Mouse (Mus musculus): ENCODE measurements at regions not wholly inside any gene's neighbourhood (a gene's known extent, or its start where the extent isn't known, plus 50 kb on each side); places are given as distances from the start of the nearest gene placed in this dataset.

GRCm38 (mm10) chr13:111921142-111922035 is 112.6 kb upstream of the Map3k1 start:
- no peak overlapping the region for H3K4me3 ChIP-seq (ENCODE audit: extremely low read depth, insufficient read depth, insufficient read length)
- H3K27ac ChIP-seq (ENCODE audit: insufficient read depth, low read length): no peak overlapping the region
- H3K27me3 ChIP-seq (ENCODE audit: control insufficient read depth, insufficient read depth, low read length): no peaks in the 10 kb centered on the region
- WGBS: 60% methylated on average over 5 of the region's 5 CpGs
- no peak for TF ChIP-seq CTCF (IDR thresholded peaks at IDR 0.05; ENCODE audit: extremely low read depth, insufficient read depth, insufficient read length, insufficient replicate concordance)
- TF ChIP-seq POLR2A (IDR thresholded peaks at IDR 0.05; ENCODE audit: low read depth, low read length): no peak
- H3K36me3 ChIP-seq (ENCODE audit: control insufficient read depth, insufficient read depth, low read length): no peaks in the 10 kb centered on the region
- no peak for DNase-seq (ENCODE audit: low read depth in 1 of 2, low spot score in 2 of 2)
- peaks cover 9% of the 10 kb centered on the region; the same call in 1 of the 2 replicates for H3K4me1 ChIP-seq (ENCODE audit: control insufficient read depth, insufficient read depth, insufficient read length)

- TF ChIP-seq POLR2A (IDR thresholded peaks at IDR 0.05; ENCODE audit: low read depth, low read length): no peak
- TF ChIP-seq CTCF (IDR thresholded peaks at IDR 0.05; ENCODE audit: extremely low read depth, insufficient read depth, insufficient read length, insufficient replicate concordance): no peak
- WGBS: 95% methylated on average over 7 of the region's 7 CpGs
- no peak overlapping the region for H3K27ac ChIP-seq (ENCODE audit: insufficient read depth, low read length)
Measured at GRCm38 (mm10) chr13:111925349-111925748, 116.6 kb upstream of the Map3k1 start.

DNA sequence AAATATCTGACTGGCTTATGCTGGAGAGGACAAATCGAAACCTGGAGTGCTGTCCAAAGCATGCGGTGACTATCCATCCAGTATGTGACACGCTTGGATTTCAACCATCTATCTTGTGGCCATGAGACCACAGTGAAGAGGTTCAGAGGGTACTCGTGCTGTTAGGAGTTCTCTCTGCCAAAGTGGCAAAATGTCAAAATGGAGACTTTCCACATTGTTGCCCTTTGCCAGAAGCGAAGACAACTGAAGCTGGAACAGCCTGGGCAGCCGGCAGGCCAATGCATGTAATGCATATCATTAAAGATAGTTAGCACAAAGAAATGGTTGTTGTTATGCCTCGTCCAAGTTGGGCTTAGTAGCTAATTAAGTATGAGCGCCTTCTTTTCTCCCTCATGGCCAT is 118.0 kb upstream of the Map3k1 start:
- no peak for DNase-seq (ENCODE audit: low read depth in 1 of 2, low spot score in 2 of 2)
- no peak overlapping the region for H3K4me3 ChIP-seq (ENCODE audit: extremely low read depth, insufficient read depth, insufficient read length)
- no peaks in the 10 kb centered on the region for H3K36me3 ChIP-seq (ENCODE audit: control insufficient read depth, insufficient read depth, low read length)
- WGBS: 94% methylated on average over 8 of the region's 8 CpGs
- no peak for TF ChIP-seq CTCF (IDR thresholded peaks at IDR 0.05; ENCODE audit: extremely low read depth, insufficient read depth, insufficient read length, insufficient replicate concordance)
- H3K27ac ChIP-seq (ENCODE audit: insufficient read depth, low read length): no peak overlapping the region
- H3K4me1 ChIP-seq (ENCODE audit: control insufficient read depth, insufficient read depth, insufficient read length): peaks cover 13% of the 10 kb centered on the region
- no peaks in the 10 kb centered on the region for H3K27me3 ChIP-seq (ENCODE audit: control insufficient read depth, insufficient read depth, low read length)

More at GRCm38 (mm10) chr13:111925349-111925748, 116.6 kb upstream of the Map3k1 start:
- Histone ChIP-seq H3K4me3 (ENCODE audit: extremely low read depth, insufficient read depth, insufficient read length) (no peak overlapping the region), H3K4me1 (ENCODE audit: control insufficient read depth, insufficient read depth, insufficient read length) (peaks cover 14% of the 10 kb centered on the region), H3K27me3 (ENCODE audit: control insufficient read depth, insufficient read depth, low read length) (no peaks in the 10 kb centered on the region), H3K36me3 (ENCODE audit: control insufficient read depth, insufficient read depth, low read length) (no peaks in the 10 kb centered on the region)
- no peak for DNase-seq (ENCODE audit: low read depth in 1 of 2, low spot score in 2 of 2)

GRCm38 (mm10) chr13:111927489-111927888 is 118.7 kb upstream of the Map3k1 start:
- Histone ChIP-seq H3K4me3 (ENCODE audit: extremely low read depth, insufficient read depth, insufficient read length) (no peak overlapping the region), H3K27ac (ENCODE audit: insufficient read depth, low read length) (no peak overlapping the region), H3K4me1 (ENCODE audit: control insufficient read depth, insufficient read depth, insufficient read length) (peaks cover 12% of the 10 kb centered on the region), H3K27me3 (ENCODE audit: control insufficient read depth, insufficient read depth, low read length) (no peaks in the 10 kb centered on the region), H3K36me3 (ENCODE audit: control insufficient read depth, insufficient read depth, low read length) (no peaks in the 10 kb centered on the region)
- TF ChIP-seq CTCF (IDR thresholded peaks at IDR 0.05; ENCODE audit: extremely low read depth, insufficient read depth, insufficient read length, insufficient replicate concordance): no peak
- TF ChIP-seq POLR2A (IDR thresholded peaks at IDR 0.05; ENCODE audit: low read depth, low read length): no peak
- DNase-seq (ENCODE audit: low read depth in 1 of 2, low spot score in 2 of 2): no peak
- 92% methylated on average over 3 of the region's 3 CpGs for WGBS

DNA sequence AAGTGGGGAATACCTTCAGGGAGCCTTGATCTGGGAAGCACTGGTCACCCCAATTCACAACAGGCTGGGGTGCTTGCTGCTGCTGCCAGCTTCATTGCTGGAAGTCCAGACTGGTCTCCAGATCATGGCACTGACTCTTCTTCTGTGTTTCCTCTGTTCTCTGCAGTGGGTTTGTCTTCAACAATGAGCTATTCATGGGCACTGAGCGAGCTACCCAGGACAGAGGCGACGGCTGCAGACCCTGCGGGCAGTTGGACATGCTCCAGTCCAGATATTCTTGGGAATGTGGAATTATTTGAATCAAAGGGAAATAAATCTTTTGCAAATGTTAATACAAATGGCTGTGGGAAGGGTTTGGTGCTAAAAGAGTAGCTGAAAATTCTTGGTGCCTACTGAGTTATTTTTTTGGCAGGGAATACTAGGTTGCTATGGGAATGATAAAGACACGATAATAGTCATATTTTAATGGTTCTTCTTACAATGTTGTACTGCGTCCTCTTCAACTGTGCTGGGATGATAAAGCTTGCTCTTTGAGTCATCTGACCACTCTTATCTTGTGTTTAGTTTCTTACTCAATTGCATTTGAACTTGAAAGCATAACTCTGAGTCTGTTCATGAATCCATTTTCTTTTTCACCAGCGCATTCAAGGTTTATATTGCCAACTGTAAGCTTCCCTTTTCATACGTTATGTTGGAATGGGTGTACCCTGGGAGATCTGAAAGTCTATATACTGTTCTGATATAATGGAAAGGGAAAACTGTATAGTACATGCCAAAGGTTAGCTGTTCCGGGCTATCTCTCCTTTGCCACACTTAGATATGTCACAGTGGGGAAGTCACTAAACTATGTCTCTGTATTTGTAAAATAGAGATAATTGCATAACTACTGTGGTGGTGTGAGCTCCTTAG is 120.1 kb upstream of the Map3k1 start:
- Histone ChIP-seq H3K4me1 (ENCODE audit: control insufficient read depth, insufficient read depth, insufficient read length) (peaks cover 12% of the 10 kb centered on the region), H3K4me3 (ENCODE audit: extremely low read depth, insufficient read depth, insufficient read length) (no peak overlapping the region), H3K27ac (ENCODE audit: insufficient read depth, low read length) (no peak overlapping the region), H3K27me3 (ENCODE audit: control insufficient read depth, insufficient read depth, low read length) (no peaks in the 10 kb centered on the region), H3K36me3 (ENCODE audit: control insufficient read depth, insufficient read depth, low read length) (no peaks in the 10 kb centered on the region)
- DNase-seq (ENCODE audit: low read depth in 1 of 2, low spot score in 2 of 2): no peak
- TF ChIP-seq CTCF (IDR thresholded peaks at IDR 0.05; ENCODE audit: extremely low read depth, insufficient read depth, insufficient read length, insufficient replicate concordance) (no peak), POLR2A (IDR thresholded peaks at IDR 0.05; ENCODE audit: low read depth, low read length) (no peak)
- 87% methylated on average over 9 of the region's 9 CpGs for WGBS

DNA sequence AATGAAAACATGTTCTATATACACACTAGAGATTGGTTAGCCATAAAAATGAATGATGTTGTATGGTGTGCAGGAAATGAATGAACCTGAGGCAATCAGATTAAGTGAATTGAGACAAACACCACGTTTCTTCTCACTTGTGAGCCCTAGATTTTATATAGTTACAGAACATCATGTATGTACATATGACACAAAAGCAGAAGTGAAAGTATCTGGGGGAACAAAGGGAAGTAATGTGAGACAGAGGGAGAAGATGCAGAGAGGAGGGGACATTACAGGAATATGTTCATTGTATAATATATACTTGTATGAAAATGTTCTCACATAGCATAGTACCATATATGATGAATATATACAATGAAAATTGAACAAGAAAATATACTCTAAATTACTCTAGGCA is 121.1 kb upstream of the Map3k1 start:
- H3K36me3 ChIP-seq (ENCODE audit: control insufficient read depth, insufficient read depth, low read length): no peaks in the 10 kb centered on the region
- no peak overlapping the region for H3K4me3 ChIP-seq (ENCODE audit: extremely low read depth, insufficient read depth, insufficient read length)
- peak in 1 of 2 experiments; percentile 67 for DNase-seq (ENCODE audit: low read depth in 1 of 2, low spot score in 2 of 2)
- peak overlapping the region; percentile 45; the same call in 1 of the 2 replicates for H3K27ac ChIP-seq (ENCODE audit: insufficient read depth, low read length)
- TF ChIP-seq CTCF (IDR thresholded peaks at IDR 0.05; ENCODE audit: extremely low read depth, insufficient read depth, insufficient read length, insufficient replicate concordance) (no peak), POLR2A (IDR thresholded peaks at IDR 0.05; ENCODE audit: low read depth, low read length) (no peak)
- peaks cover 12% of the 10 kb centered on the region for H3K4me1 ChIP-seq (ENCODE audit: control insufficient read depth, insufficient read depth, insufficient read length)
- no peaks in the 10 kb centered on the region for H3K27me3 ChIP-seq (ENCODE audit: control insufficient read depth, insufficient read depth, low read length)
- 5% methylated on average over 1 of the region's 1 CpGs for WGBS

Data from spleen, adult 2 months (tissue).